Mouse (Mus musculus): Measurements from ENCODE around the gene Spint1. TPM values are rescaled to one million over a fixed set of nuclear protein-coding genes. Genes with fewer than 3 reads are reported as not detected.
A peak's percentile ranks its signal among the peaks of the same experiment; 100 is the strongest.

Gene Spint1
- polyA plus RNA-seq, 1 experiment = 4.3 TPM

- WGBS = 15% methylated on average over 31 of the region's 31 CpGs
- TF ChIP-seq POLR2A (IDR thresholded peaks at IDR 0.05; ENCODE audit: borderline replicate concordance, control insufficient read depth, low read depth, low read length) = no peak
- Histone ChIP-seq H3K4me3 (replicated peaks; ENCODE audit: control insufficient read depth, low read depth, low read length) (no peak overlapping the region), H3K27ac (ENCODE audit: control insufficient read depth, insufficient read depth, low read depth, low read length, poor library complexity) (peak overlapping the region; percentile 12; the same call in 1 of the 2 replicates), H3K4me1 (ENCODE audit: control insufficient read depth, insufficient read depth, low read length) (no peaks in the 10 kb centered on the region)
Measured at GRCm38 (mm10) chr2:119237871-119238220, 684 bp downstream of the Spint1 start.

GRCm38 (mm10) chr2:119238671-119239070 is 1.5 kb downstream of the Spint1 start:
- TF ChIP-seq CTCF (IDR thresholded peaks at IDR 0.05; ENCODE audit: control insufficient read depth, insufficient read depth, low read length) = no peak
- TF ChIP-seq POLR2A (IDR thresholded peaks at IDR 0.05; ENCODE audit: borderline replicate concordance, control insufficient read depth, low read depth, low read length) = no peak
- 73% methylated on average over 2 of the region's 2 CpGs for WGBS
- H3K4me1 ChIP-seq (ENCODE audit: control insufficient read depth, insufficient read depth, low read length) = no peaks in the 10 kb centered on the region
- no peak overlapping the region for H3K4me3 ChIP-seq (replicated peaks; ENCODE audit: control insufficient read depth, low read depth, low read length)
- no peak overlapping the region for H3K27ac ChIP-seq (ENCODE audit: control insufficient read depth, insufficient read depth, low read depth, low read length, poor library complexity)

GRCm38 (mm10) chr2:119240075-119240818 is 3.1 kb downstream of the Spint1 start:
- Histone ChIP-seq H3K4me1 (ENCODE audit: control insufficient read depth, insufficient read depth, low read length) (no peaks in the 10 kb centered on the region), H3K27ac (ENCODE audit: control insufficient read depth, insufficient read depth, low read depth, low read length, poor library complexity) (no peak overlapping the region), H3K4me3 (replicated peaks; ENCODE audit: control insufficient read depth, low read depth, low read length) (no peak overlapping the region)
- TF ChIP-seq CTCF (IDR thresholded peaks at IDR 0.05; ENCODE audit: control insufficient read depth, insufficient read depth, low read length) (no peak), POLR2A (IDR thresholded peaks at IDR 0.05; ENCODE audit: borderline replicate concordance, control insufficient read depth, low read depth, low read length) (no peak)
- WGBS = 48% methylated on average over 4 of the region's 4 CpGs

GRCm38 (mm10) chr2:119240819-119241186 is 3.6 kb downstream of the Spint1 start:
- Histone ChIP-seq H3K27ac (ENCODE audit: control insufficient read depth, insufficient read depth, low read depth, low read length, poor library complexity) (no peak overlapping the region), H3K4me3 (replicated peaks; ENCODE audit: control insufficient read depth, low read depth, low read length) (no peak overlapping the region), H3K4me1 (ENCODE audit: control insufficient read depth, insufficient read depth, low read length) (no peaks in the 10 kb centered on the region)
- TF ChIP-seq CTCF (IDR thresholded peaks at IDR 0.05; ENCODE audit: control insufficient read depth, insufficient read depth, low read length) = no peak
- no peak for TF ChIP-seq POLR2A (IDR thresholded peaks at IDR 0.05; ENCODE audit: borderline replicate concordance, control insufficient read depth, low read depth, low read length)
- WGBS = 81% methylated on average over 4 of the region's 4 CpGs

- H3K4me1 ChIP-seq (ENCODE audit: control insufficient read depth, insufficient read depth, low read length) = no peaks in the 10 kb centered on the region
- H3K4me3 ChIP-seq (replicated peaks; ENCODE audit: control insufficient read depth, low read depth, low read length) = no peak overlapping the region
- TF ChIP-seq CTCF (IDR thresholded peaks at IDR 0.05; ENCODE audit: control insufficient read depth, insufficient read depth, low read length) = no peak
- no peak for TF ChIP-seq POLR2A (IDR thresholded peaks at IDR 0.05; ENCODE audit: borderline replicate concordance, control insufficient read depth, low read depth, low read length)
- H3K27ac ChIP-seq (ENCODE audit: control insufficient read depth, insufficient read depth, low read depth, low read length, poor library complexity) = no peak overlapping the region
- WGBS = 75% methylated on average over 9 of the region's 9 CpGs
Measured at GRCm38 (mm10) chr2:119242548-119242947, 5.4 kb downstream of the Spint1 start.

GRCm38 (mm10) chr2:119245246-119245645 is 8.1 kb downstream of the Spint1 start:
- no peaks in the 10 kb centered on the region for H3K4me1 ChIP-seq (ENCODE audit: control insufficient read depth, insufficient read depth, low read length)
- H3K27ac ChIP-seq (ENCODE audit: control insufficient read depth, insufficient read depth, low read depth, low read length, poor library complexity) = no peak overlapping the region
- TF ChIP-seq POLR2A (IDR thresholded peaks at IDR 0.05; ENCODE audit: borderline replicate concordance, control insufficient read depth, low read depth, low read length) (no peak), CTCF (IDR thresholded peaks at IDR 0.05; ENCODE audit: control insufficient read depth, insufficient read depth, low read length) (no peak)
- no peak overlapping the region for H3K4me3 ChIP-seq (replicated peaks; ENCODE audit: control insufficient read depth, low read depth, low read length)
- WGBS = 64% methylated on average over 7 of the region's 7 CpGs

- no peak for TF ChIP-seq POLR2A (IDR thresholded peaks at IDR 0.05; ENCODE audit: borderline replicate concordance, control insufficient read depth, low read depth, low read length)
- TF ChIP-seq CTCF (IDR thresholded peaks at IDR 0.05; ENCODE audit: control insufficient read depth, insufficient read depth, low read length) = no peak
- H3K27ac ChIP-seq (ENCODE audit: control insufficient read depth, insufficient read depth, low read depth, low read length, poor library complexity) = no peak overlapping the region
- no peaks in the 10 kb centered on the region; the same call in 1 of the 2 replicates for H3K4me1 ChIP-seq (ENCODE audit: control insufficient read depth, insufficient read depth, low read length)
- WGBS = 80% methylated on average over 9 of the region's 9 CpGs
- H3K4me3 ChIP-seq (replicated peaks; ENCODE audit: control insufficient read depth, low read depth, low read length) = no peak overlapping the region
Measured at GRCm38 (mm10) chr2:119247904-119248303, 10.7 kb downstream of the Spint1 start.

- Histone ChIP-seq H3K27ac (ENCODE audit: control insufficient read depth, insufficient read depth, low read depth, low read length, poor library complexity) (no peak overlapping the region), H3K4me1 (ENCODE audit: control insufficient read depth, insufficient read depth, low read length) (no peaks in the 10 kb centered on the region; the same call in 1 of the 2 replicates), H3K4me3 (replicated peaks; ENCODE audit: control insufficient read depth, low read depth, low read length) (no peak overlapping the region)
- 66% methylated on average over 4 of the region's 4 CpGs for WGBS
- TF ChIP-seq POLR2A (IDR thresholded peaks at IDR 0.05; ENCODE audit: borderline replicate concordance, control insufficient read depth, low read depth, low read length) = no peak
- no peak for TF ChIP-seq CTCF (IDR thresholded peaks at IDR 0.05; ENCODE audit: control insufficient read depth, insufficient read depth, low read length)
Measured at GRCm38 (mm10) chr2:119249592-119250061, 12.5 kb downstream of the Spint1 start.

Data from bone marrow, adult 2 months (tissue).